In genomic region chr1:35428126-35428840, GRCm38 (mm10) we compare ENCODE assay signal across 20 mouse cellular contexts.
A peak's percentile ranks its signal among the peaks of the same experiment; 100 is the strongest.
DNase-seq lines count a peak whose midpoint lies in the region; ATAC-seq and TF ChIP-seq lines count a peak whose summit lies in the region.
"Had no signal": no experiment of that assay in that cellular context is flagged by ENCODE, and none has a peak within 500 bp of the region (broad histone marks: within the 10 kb centered on the region; RNA-seq: fewer than 3 reads in every experiment).

No protein-coding gene starts in this region.

- H3K4me1 ChIP-seq in forebrain, embryonic 14.5 days (ENCODE audit: control insufficient read depth, insufficient read depth, low read length) = no peaks in the 10 kb centered on the region
- no peaks in the 10 kb centered on the region for H3K4me1 ChIP-seq in forebrain, embryonic 13.5 days
- no peaks in the 10 kb centered on the region for H3K4me1 ChIP-seq in hindbrain, postnatal 0 days (ENCODE audit: insufficient read depth, low read length)
- no peaks in the 10 kb centered on the region for H3K4me1 ChIP-seq in hindbrain, embryonic 11.5 days (replicated peaks; ENCODE audit: control insufficient read depth, insufficient read depth, low read length)
- H3K4me1 ChIP-seq in liver, postnatal 0 days (ENCODE audit: insufficient read depth) = no peaks in the 10 kb centered on the region
- H3K4me1 ChIP-seq: liver, embryonic 12.5 days; lung, embryonic 15.5 days had no signal

- TF ChIP-seq CTCF in hindbrain, postnatal 0 days (IDR thresholded peaks at IDR 0.05; ENCODE audit: low read depth) = no peak
- TF ChIP-seq CTCF in liver, postnatal 0 days (IDR thresholded peaks at IDR 0.05; ENCODE audit: low read depth) = no peak

- H3K9ac ChIP-seq in forebrain, embryonic 14.5 days (ENCODE audit: low read length) = no peak overlapping the region
- no peak overlapping the region for H3K9ac ChIP-seq in forebrain, embryonic 13.5 days
- no peak overlapping the region for H3K9ac ChIP-seq in hindbrain, postnatal 0 days (replicated peaks; ENCODE audit: low read length)
- H3K9ac ChIP-seq in hindbrain, embryonic 11.5 days (ENCODE audit: low read depth, low read length) = no peak overlapping the region
- H3K9ac ChIP-seq in liver, postnatal 0 days (replicated peaks) = no peak overlapping the region
- H3K9ac ChIP-seq: liver, embryonic 12.5 days; lung, embryonic 15.5 days had no signal

- DNase-seq in forebrain, embryonic 14.5 days (ENCODE audit: low spot score) = peak; percentile 13
- DNase-seq in hindbrain, postnatal 0 days (ENCODE audit: low spot score) = peak; percentile 57
- DNase-seq in hindbrain, embryonic 11.5 days (ENCODE audit: low spot score) = no peak
- DNase-seq in testis, postnatal 10 days (ENCODE audit: low spot score) = peak; percentile 32
- DNase-seq in testis, postnatal 14 days (ENCODE audit: low spot score) = no peak
- no peak for DNase-seq in adrenal gland, postnatal 36 days
- no peak for DNase-seq in liver, postnatal 0 days
- DNase-seq: cerebellum, adult 11 months; gastrocnemius, postnatal 25 days; heart, postnatal 10 days; thymus, postnatal 25 days had no signal

- no peak overlapping the region for H3K4me2 ChIP-seq in forebrain, embryonic 14.5 days (ENCODE audit: low read length)
- no peak overlapping the region for H3K4me2 ChIP-seq in forebrain, embryonic 13.5 days
- H3K4me2 ChIP-seq in hindbrain, postnatal 0 days (ENCODE audit: low read depth, low read length) = no peak overlapping the region
- no peak overlapping the region for H3K4me2 ChIP-seq in hindbrain, embryonic 11.5 days (replicated peaks; ENCODE audit: low read depth, low read length)
- H3K4me2 ChIP-seq in liver, postnatal 0 days (ENCODE audit: low read depth, low read length) = no peak overlapping the region
- H3K4me2 ChIP-seq: liver, embryonic 12.5 days; lung, embryonic 15.5 days; midbrain, embryonic 11.5 days had no signal

- no peaks in the 10 kb centered on the region for H3K36me3 ChIP-seq in forebrain, embryonic 14.5 days (ENCODE audit: control insufficient read depth, insufficient read depth, low read length)
- H3K36me3 ChIP-seq in forebrain, embryonic 13.5 days (ENCODE audit: poor library complexity, severe bottlenecking) = no peaks in the 10 kb centered on the region
- no peaks in the 10 kb centered on the region for H3K36me3 ChIP-seq in hindbrain, postnatal 0 days (ENCODE audit: insufficient read depth, low read length)
- no peaks in the 10 kb centered on the region for H3K36me3 ChIP-seq in hindbrain, embryonic 11.5 days (ENCODE audit: control insufficient read depth, insufficient read depth, low read length)
- no peaks in the 10 kb centered on the region for H3K36me3 ChIP-seq in liver, postnatal 0 days (replicated peaks; ENCODE audit: insufficient read depth, low read length)
- H3K36me3 ChIP-seq: G1E; liver, embryonic 12.5 days; lung, embryonic 15.5 days had no signal

- 0 out of 2 replicates have a peak, but pooled peaks cover 2% of the 10 kb centered on the region for H3K9me3 ChIP-seq in forebrain, embryonic 14.5 days (replicated peaks; ENCODE audit: control insufficient read depth, low read length)
- 0 out of 2 replicates have a peak, but pooled peaks cover 3% of the 10 kb centered on the region for H3K9me3 ChIP-seq in forebrain, embryonic 13.5 days (replicated peaks)
- H3K9me3 ChIP-seq in hindbrain, postnatal 0 days (ENCODE audit: low read length) = no peaks in the 10 kb centered on the region
- H3K9me3 ChIP-seq in hindbrain, embryonic 11.5 days (ENCODE audit: control insufficient read depth, low read length) = no peaks in the 10 kb centered on the region
- H3K9me3 ChIP-seq in liver, postnatal 0 days (ENCODE audit: low read length) = no peaks in the 10 kb centered on the region
- H3K9me3 ChIP-seq: G1E; lung, embryonic 15.5 days had no signal

- ATAC-seq in forebrain, embryonic 14.5 days = no peak
- no peak for ATAC-seq in forebrain, embryonic 13.5 days
- peak; percentile 80 for ATAC-seq in hindbrain, postnatal 0 days
- no peak for ATAC-seq in hindbrain, embryonic 11.5 days (ENCODE audit: low FRiP score)
- no peak for ATAC-seq in liver, postnatal 0 days
- ATAC-seq: CD4-positive, CD25-positive, alpha-beta regulatory T cell, adult 4 months; inflammation-experienced regulatory T-cells, adult 6 months; liver, embryonic 12.5 days had no signal

- no peak overlapping the region for H3K4me3 ChIP-seq in forebrain, embryonic 14.5 days (ENCODE audit: low read depth, low read length)
- no peak overlapping the region for H3K4me3 ChIP-seq in forebrain, embryonic 13.5 days
- H3K4me3 ChIP-seq in hindbrain, postnatal 0 days (ENCODE audit: low read length) = no peak overlapping the region
- no peak overlapping the region for H3K4me3 ChIP-seq in hindbrain, embryonic 11.5 days (ENCODE audit: low read depth, low read length)
- H3K4me3 ChIP-seq in liver, postnatal 0 days (ENCODE audit: low read depth, low read length) = no peak overlapping the region
- H3K4me3 ChIP-seq: liver, embryonic 12.5 days; lung, embryonic 15.5 days had no signal

- H3K27ac ChIP-seq in forebrain, embryonic 14.5 days (ENCODE audit: low read depth, low read length) = no peak overlapping the region
- no peak overlapping the region for H3K27ac ChIP-seq in forebrain, embryonic 13.5 days
- 0 out of 2 replicates have a peak overlapping the region, but pooled peaks have one; percentile 32 for H3K27ac ChIP-seq in hindbrain, postnatal 0 days
- H3K27ac ChIP-seq in hindbrain, embryonic 11.5 days (ENCODE audit: low read depth, low read length) = no peak overlapping the region
- H3K27ac ChIP-seq in liver, postnatal 0 days (ENCODE audit: low read depth) = no peak overlapping the region
- H3K27ac ChIP-seq: liver, embryonic 12.5 days; lung, embryonic 15.5 days; macrophage; stomach, postnatal 0 days had no signal

- H3K27me3 ChIP-seq in forebrain, embryonic 14.5 days (replicated peaks; ENCODE audit: control insufficient read depth, insufficient read depth, low read length) = no peaks in the 10 kb centered on the region
- H3K27me3 ChIP-seq in forebrain, embryonic 13.5 days = no peaks in the 10 kb centered on the region
- no peaks in the 10 kb centered on the region for H3K27me3 ChIP-seq in hindbrain, postnatal 0 days (ENCODE audit: insufficient read depth, low read length)
- H3K27me3 ChIP-seq in hindbrain, embryonic 11.5 days (ENCODE audit: control insufficient read depth, insufficient read depth, low read length) = no peaks in the 10 kb centered on the region
- H3K27me3 ChIP-seq in liver, postnatal 0 days (ENCODE audit: insufficient read depth, low read length) = no peaks in the 10 kb centered on the region
- H3K27me3 ChIP-seq: liver, embryonic 12.5 days; lung, embryonic 15.5 days had no signal

- WGBS in forebrain, embryonic 14.5 days = 82% methylated on average over 8 of the region's 8 CpGs
- 83% methylated on average over 8 of the region's 8 CpGs for WGBS in forebrain, embryonic 13.5 days
- WGBS in hindbrain, postnatal 0 days = 58% methylated on average over 8 of the region's 8 CpGs
- 95% methylated on average over 8 of the region's 8 CpGs for WGBS in hindbrain, embryonic 11.5 days
- 78% methylated on average over 8 of the region's 8 CpGs for WGBS in liver, postnatal 0 days (ENCODE audit: insufficient replicate concordance)

- TF ChIP-seq EP300 in liver, postnatal 0 days (IDR thresholded peaks at IDR 0.05; ENCODE audit: low read depth) = no peak

Comparison
In these comparisons a context has a peak if more than half of its experiments do, and no peak if none do; other contexts are left out.
1. DNase-seq: peak in forebrain, embryonic 14.5 days (single experiment), hindbrain, postnatal 0 days (single experiment) and testis, postnatal 10 days (single experiment); none in hindbrain, embryonic 11.5 days (single experiment), testis, postnatal 14 days (single experiment), adrenal gland, postnatal 36 days (0 of 2) and liver, postnatal 0 days (single experiment).